ENCODE assay signal across 27 mouse cellular contexts in genomic region chr3:27991100-27991703, GRCm38 (mm10). TPM values are rescaled to one million over a fixed set of nuclear protein-coding genes. Genes with fewer than 3 reads are reported as not detected.
DNase-seq lines count a peak whose midpoint lies in the region; ATAC-seq and TF ChIP-seq lines count a peak whose summit lies in the region.
"Had no signal": no experiment of that assay in that cellular context is flagged by ENCODE, and none has a peak within 500 bp of the region (broad histone marks: within the 10 kb centered on the region; RNA-seq: fewer than 3 reads in every experiment).

No protein-coding gene starts in this region.

- no peak overlapping the region for H3K4me2 ChIP-seq in embryonic facial prominence, embryonic 14.5 days (ENCODE audit: low read depth, low read length)
- H3K4me2 ChIP-seq in lung, postnatal 0 days (replicated peaks; ENCODE audit: low read depth, low read length), result no peak overlapping the region
- H3K4me2 ChIP-seq: embryonic facial prominence, embryonic 15.5 days; forebrain, embryonic 12.5 days; intestine, embryonic 15.5 days; liver, embryonic 15.5 days; midbrain, embryonic 11.5 days had no signal

- WGBS in embryonic facial prominence, embryonic 14.5 days, result 42% methylated on average over 2 of the region's 2 CpGs
- WGBS in embryonic facial prominence, embryonic 10.5 days, result 79% methylated on average over 2 of the region's 2 CpGs
- 61% methylated on average over 2 of the region's 2 CpGs for WGBS in lung, postnatal 0 days

- TF ChIP-seq CTCF in lung, postnatal 0 days (IDR thresholded peaks at IDR 0.05), result no peak

- no peak overlapping the region for H3K4me3 ChIP-seq in embryonic facial prominence, embryonic 14.5 days (ENCODE audit: low read depth, low read length)
- no peak overlapping the region for H3K4me3 ChIP-seq in embryonic facial prominence, embryonic 10.5 days
- H3K4me3 ChIP-seq in lung, postnatal 0 days (ENCODE audit: low read depth, low read length), result no peak overlapping the region
- H3K4me3 ChIP-seq: embryonic facial prominence, embryonic 15.5 days; forebrain, embryonic 12.5 days; intestine, embryonic 15.5 days; liver, embryonic 15.5 days had no signal

- DNase-seq in embryonic facial prominence, embryonic 14.5 days (ENCODE audit: low spot score), result peak; percentile 27
- DNase-seq in embryonic facial prominence, embryonic 10.5 days (ENCODE audit: low spot score), result no peak
- peak; percentile 65 to 75 for DNase-seq in heart, adult 18-20 months
- no peak for DNase-seq in heart, postnatal 4 days
- DNase-seq in lung, postnatal 0 days (ENCODE audit: low spot score), result peak; percentile 84
- no peak for DNase-seq in lung, postnatal 25 days (ENCODE audit: low spot score)
- DNase-seq in heart, postnatal 25 days (ENCODE audit: low spot score), result peak; percentile 43
- no peak for DNase-seq in left cerebral cortex, adult 8-10 months (ENCODE audit: low spot score in 2 of 2)
- DNase-seq: adrenal gland, postnatal 14 days; cerebellum, adult 11-12 months; cerebellum, adult 9-11 months; forebrain, postnatal 0 days; kidney, adult 8-10 months; kidney, postnatal 4 days; left cerebral cortex, postnatal 4 days; right cerebral cortex, postnatal 25 days; spleen, adult 18-20 months; thymus, postnatal 25 days had no signal

- TF ChIP-seq EP300 in lung, postnatal 0 days (IDR thresholded peaks at IDR 0.05), result peak; percentile 90

- H3K9me3 ChIP-seq in embryonic facial prominence, embryonic 14.5 days (ENCODE audit: control insufficient read depth, low read length), result no peaks in the 10 kb centered on the region
- H3K9me3 ChIP-seq in embryonic facial prominence, embryonic 10.5 days, result no peaks in the 10 kb centered on the region
- no peaks in the 10 kb centered on the region for H3K9me3 ChIP-seq in lung, postnatal 0 days (ENCODE audit: low read length)
- H3K9me3 ChIP-seq: embryonic facial prominence, embryonic 15.5 days; forebrain, embryonic 12.5 days; intestine, embryonic 15.5 days; liver, embryonic 15.5 days had no signal

- no peak overlapping the region for H3K9ac ChIP-seq in embryonic facial prominence, embryonic 14.5 days (ENCODE audit: low read depth, low read length)
- H3K9ac ChIP-seq in lung, postnatal 0 days (replicated peaks; ENCODE audit: low read depth), result no peak overlapping the region
- H3K9ac ChIP-seq: embryonic facial prominence, embryonic 15.5 days; forebrain, embryonic 12.5 days; forebrain, postnatal 0 days; intestine, embryonic 15.5 days; liver, embryonic 15.5 days had no signal

- peaks cover 4% of the 10 kb centered on the region; the same call in 1 of the 2 replicates for H3K4me1 ChIP-seq in embryonic facial prominence, embryonic 14.5 days (ENCODE audit: control insufficient read depth, insufficient read depth, low read length)
- H3K4me1 ChIP-seq in embryonic facial prominence, embryonic 10.5 days, result peaks cover 8% of the 10 kb centered on the region; the same call in 1 of the 2 replicates
- H3K4me1 ChIP-seq in lung, postnatal 0 days (ENCODE audit: insufficient read depth, low read depth, low read length), result peaks cover 10% of the 10 kb centered on the region; the same call in 1 of the 2 replicates
- H3K4me1 ChIP-seq: liver, embryonic 15.5 days had no signal

- ATAC-seq in embryonic facial prominence, embryonic 14.5 days (ENCODE audit: low read depth), result no peak
- peak; percentile 75 for ATAC-seq in lung, postnatal 0 days
- ATAC-seq: forebrain, postnatal 0 days; hindbrain, postnatal 0 days; intestine, embryonic 15.5 days; midbrain, embryonic 16.5 days had no signal

- no peaks in the 10 kb centered on the region for H3K36me3 ChIP-seq in embryonic facial prominence, embryonic 14.5 days (ENCODE audit: control insufficient read depth, insufficient read depth, low read length)
- H3K36me3 ChIP-seq in embryonic facial prominence, embryonic 10.5 days (replicated peaks), result no peaks in the 10 kb centered on the region
- H3K36me3 ChIP-seq in lung, postnatal 0 days (ENCODE audit: insufficient read depth, low read length), result no peaks in the 10 kb centered on the region
- H3K36me3 ChIP-seq: embryonic facial prominence, embryonic 15.5 days; forebrain, embryonic 12.5 days; intestine, embryonic 15.5 days; liver, embryonic 15.5 days had no signal

- no peak overlapping the region for H3K27ac ChIP-seq in embryonic facial prominence, embryonic 14.5 days (replicated peaks; ENCODE audit: low read depth, low read length)
- H3K27ac ChIP-seq in embryonic facial prominence, embryonic 10.5 days (replicated peaks), result no peak overlapping the region
- H3K27ac ChIP-seq in lung, postnatal 0 days (ENCODE audit: low read length), result peak overlapping the region; percentile 57; the same call in 1 of the 2 replicates
- H3K27ac ChIP-seq: embryonic facial prominence, embryonic 15.5 days; forebrain, embryonic 12.5 days; hindbrain, postnatal 0 days; intestine, embryonic 15.5 days; kidney, postnatal 0 days; liver, embryonic 15.5 days had no signal

- H3K27me3 ChIP-seq in embryonic facial prominence, embryonic 14.5 days (replicated peaks; ENCODE audit: control insufficient read depth, insufficient read depth, low read length), result no peaks in the 10 kb centered on the region
- no peaks in the 10 kb centered on the region for H3K27me3 ChIP-seq in embryonic facial prominence, embryonic 10.5 days (replicated peaks; ENCODE audit: low read depth, poor library complexity, severe bottlenecking)
- no peaks in the 10 kb centered on the region for H3K27me3 ChIP-seq in lung, postnatal 0 days (replicated peaks; ENCODE audit: insufficient read depth, low read length)
- H3K27me3 ChIP-seq: CH12.LX; embryonic facial prominence, embryonic 15.5 days; forebrain, embryonic 12.5 days; intestine, embryonic 15.5 days; liver, embryonic 15.5 days had no signal

- intact Hi-C loops in heart, postnatal 25 days (cut with DNase I), result no loop called here

RNA-seq across cellular contexts. Expression of gene Pld1, which starts 52.7 kb away (rescaled TPM):
- polyA plus RNA-seq in embryonic facial prominence, embryonic 14.5 days (2014; fragmentation: Nextera tagmentation; extraction: Ambion mirVana), result 7.7 and 8.6 TPM in 2 replicates
- 2.0 and 2.3 TPM in 2 replicates for polyA plus RNA-seq in embryonic facial prominence, embryonic 10.5 days (2016; fragmentation: Nextera tagmentation; extraction: Ambion mirVana)
- total RNA-seq in heart, adult 18-20 months (2021), result 10 to 100 TPM in 1 of 2 experiments, 1 to 10 TPM in 1; 8.0 to 11.8 TPM
- total RNA-seq in heart, postnatal 4 days (2021), result 10 to 100 TPM; 13.3 to 14.3 TPM
- 10.2 and 13.4 TPM in 2 replicates for polyA plus RNA-seq in lung, postnatal 0 days (2015; fragmentation: Nextera tagmentation; extraction: Ambion mirVana)
- total RNA-seq in heart, postnatal 25 days (2021), result 10 to 100 TPM; 12.5 to 13.5 TPM
- total RNA-seq in left cerebral cortex, adult 8-10 months (2022), result 10 to 100 TPM in 1 of 4 experiments, 1 to 10 TPM in 3; 7.5 to 12.2 (median 8.6) TPM
- total RNA-seq: CH12.LX had no signal

Comparison
In these comparisons a context has a peak if more than half of its experiments do, and no peak if none do; other contexts are left out.
1. DNase-seq: peak in embryonic facial prominence, embryonic 14.5 days (single experiment), heart, adult 18-20 months (2 of 2), lung, postnatal 0 days (single experiment) and heart, postnatal 25 days (single experiment); none in embryonic facial prominence, embryonic 10.5 days (single experiment), heart, postnatal 4 days (single experiment), lung, postnatal 25 days (single experiment) and left cerebral cortex, adult 8-10 months (0 of 2).